Mouse (Mus musculus) adrenal gland, postnatal 4 days (tissue): ENCODE results near the gene Nin. TPM values are rescaled to one million over a fixed set of nuclear protein-coding genes. Genes with fewer than 3 reads are reported as not detected.
"Not testable (repeated sequence)": the region's sequence is repeated elsewhere in the genome, so short reads cannot be mapped to it uniquely, and the experiment has no call there.

Experiments
- DNase-seq, 2 experiments: peaks; one replicate each; pipeline ENCODE4 v3.0.0; 2021 to 2022; ENCODE audit warnings: low spot score in 2 of 2, mixed read lengths in 2 of 2
- long read RNA-seq, 2 experiments: library from polyadenylated mRNA; stranded (forward); transcript quantifications; one replicate each; pipeline ENCODE4 v2.0.0; 2021
- total RNA-seq, 2 experiments: library from RNA; stranded (reverse); gene quantifications; 2 replicates each; pipeline ENCODE4 v1.2.3; 2021

Nin gene
- 10 to 100 TPM; 44.6 to 45.0 TPM for total RNA-seq
- long read RNA-seq, experiment 1, partial matches to known transcripts, result 0 of 1 reads
- long read RNA-seq, experiment 1, other reads (novel, unspliced or antisense), result 1 of 1 reads
- long read RNA-seq, experiment 2, partial matches to known transcripts, result 2 of 7 reads
- long read RNA-seq, experiment 2, other reads (novel, unspliced or antisense), result 5 of 7 reads

DNA sequence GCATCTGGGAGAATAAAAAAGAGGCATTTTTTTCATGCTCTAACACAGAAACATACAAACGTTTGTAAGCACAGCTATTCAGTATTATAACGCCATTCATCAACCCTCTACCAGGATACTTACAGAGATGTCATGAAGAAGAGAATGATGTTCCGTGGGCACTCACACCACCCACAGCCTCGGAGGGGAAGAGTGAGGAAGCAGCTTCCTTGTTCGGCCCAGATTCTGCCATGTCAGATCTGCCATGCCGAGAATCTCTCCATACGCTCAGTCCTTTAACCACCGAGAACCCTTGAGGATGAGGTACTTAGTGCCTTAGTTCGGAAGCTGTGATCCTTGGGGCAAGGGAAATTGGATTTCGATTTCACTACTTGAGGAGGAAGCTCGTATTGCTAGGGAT lies at the start of gene Nin:
Gene Nin, minus strand, starts transcription at position 367 of the 400 bp plus-strand sequence.
- no peak for DNase-seq

DNA sequence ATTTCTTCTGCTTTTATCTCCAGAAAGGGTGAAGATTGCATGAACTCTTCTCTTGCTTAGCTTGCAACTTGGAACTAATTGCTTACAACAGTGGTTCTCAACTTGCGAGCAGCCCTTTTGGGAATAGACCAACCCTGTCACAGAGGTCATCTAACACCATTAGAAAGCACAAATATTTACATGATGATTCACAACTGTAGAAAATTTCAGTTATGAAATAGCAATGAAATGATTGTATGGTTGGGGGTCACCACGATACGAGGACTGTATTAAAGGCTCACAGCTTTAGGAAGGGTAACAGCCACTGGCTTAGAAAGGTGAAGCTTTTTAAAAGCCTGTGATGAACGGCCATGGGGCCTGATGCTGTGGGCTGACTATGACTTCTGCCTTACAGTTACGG lies 47.5 kb upstream of the Nin start:
- DNase-seq, result no peak

DNA sequence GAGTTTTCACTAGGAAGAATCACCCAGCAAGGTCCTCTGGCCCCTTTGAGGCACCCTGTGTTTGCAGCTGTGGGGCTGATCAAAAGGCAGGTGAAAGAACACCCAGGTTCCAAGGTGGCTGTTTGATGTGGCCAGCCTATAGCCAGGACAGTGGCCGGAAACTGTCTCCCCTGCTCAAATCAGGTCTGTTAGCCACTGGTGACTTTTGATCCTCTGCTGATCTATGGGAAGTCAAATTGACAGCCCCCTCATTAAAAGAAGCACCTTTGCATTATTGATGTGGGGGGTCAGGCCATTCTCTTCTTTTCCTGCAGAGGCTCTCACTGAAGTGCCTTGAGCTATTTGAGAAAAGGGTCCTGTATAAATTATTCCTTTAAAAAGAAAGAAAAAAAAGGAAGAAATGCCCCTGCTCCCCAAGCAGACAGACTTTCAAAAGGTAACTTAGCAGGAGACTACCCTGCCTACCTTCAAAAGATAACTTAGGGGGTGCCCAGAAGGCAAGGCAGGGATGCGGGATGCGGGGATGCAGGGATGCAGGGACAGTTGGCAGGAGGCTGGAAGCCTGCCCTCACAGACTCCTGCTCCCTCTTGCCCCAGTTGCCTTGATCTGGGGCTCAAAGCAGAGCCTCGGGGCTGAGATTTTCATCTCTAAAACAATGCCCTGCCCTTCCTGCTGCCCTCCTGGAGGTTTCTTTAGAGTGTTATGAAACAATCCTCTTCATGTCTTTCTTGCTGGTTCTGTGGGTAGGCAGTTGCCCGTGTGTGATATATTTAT lies 44.0 kb upstream of the Nin start:
- DNase-seq, result no peak

DNA sequence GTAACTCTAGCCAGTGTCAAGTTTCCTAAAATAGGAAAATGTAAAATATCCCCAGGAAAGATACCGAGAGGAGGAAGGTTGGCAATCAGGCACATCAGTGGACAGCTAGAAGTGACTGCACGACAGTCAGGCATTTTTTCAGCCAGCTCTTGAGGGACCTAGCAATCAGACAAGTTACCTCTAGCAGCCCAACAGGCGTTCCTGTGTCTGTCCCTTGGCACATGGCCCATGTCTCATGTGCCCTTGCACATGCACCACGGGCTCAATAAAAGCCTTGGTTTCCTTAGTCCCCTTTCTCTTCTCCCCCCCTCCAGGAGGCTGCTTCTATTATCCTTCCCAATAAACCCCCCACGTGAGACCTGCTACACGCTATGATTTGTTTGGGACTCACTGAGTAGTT lies 42.7 kb upstream of the Nin start:
- DNase-seq, result no peak

DNA sequence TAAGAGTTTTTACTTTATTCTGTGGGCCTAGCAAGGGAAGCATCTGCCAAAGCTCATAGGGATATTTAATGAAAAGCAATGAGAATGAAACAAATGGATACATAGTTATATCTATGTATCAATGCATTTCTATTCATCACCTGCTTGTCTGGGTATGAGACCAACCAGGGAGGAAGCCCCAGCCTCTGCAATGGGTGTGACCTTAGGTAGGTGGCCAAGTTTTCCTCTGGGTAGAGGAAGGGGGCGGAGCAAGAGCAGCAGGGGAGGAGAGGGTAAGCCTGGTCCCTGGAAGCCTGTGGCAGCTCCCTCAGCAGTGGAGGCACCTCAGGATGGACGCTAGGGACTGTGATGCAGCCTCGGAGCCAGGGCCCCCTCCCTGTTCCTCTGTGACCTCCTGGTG lies 40.3 kb upstream of the Nin start, which contains the start of gene Abhd12b:
Gene Abhd12b, plus strand, starts transcription at position 301 of the 400 bp plus-strand sequence.
- no peak for DNase-seq

DNA sequence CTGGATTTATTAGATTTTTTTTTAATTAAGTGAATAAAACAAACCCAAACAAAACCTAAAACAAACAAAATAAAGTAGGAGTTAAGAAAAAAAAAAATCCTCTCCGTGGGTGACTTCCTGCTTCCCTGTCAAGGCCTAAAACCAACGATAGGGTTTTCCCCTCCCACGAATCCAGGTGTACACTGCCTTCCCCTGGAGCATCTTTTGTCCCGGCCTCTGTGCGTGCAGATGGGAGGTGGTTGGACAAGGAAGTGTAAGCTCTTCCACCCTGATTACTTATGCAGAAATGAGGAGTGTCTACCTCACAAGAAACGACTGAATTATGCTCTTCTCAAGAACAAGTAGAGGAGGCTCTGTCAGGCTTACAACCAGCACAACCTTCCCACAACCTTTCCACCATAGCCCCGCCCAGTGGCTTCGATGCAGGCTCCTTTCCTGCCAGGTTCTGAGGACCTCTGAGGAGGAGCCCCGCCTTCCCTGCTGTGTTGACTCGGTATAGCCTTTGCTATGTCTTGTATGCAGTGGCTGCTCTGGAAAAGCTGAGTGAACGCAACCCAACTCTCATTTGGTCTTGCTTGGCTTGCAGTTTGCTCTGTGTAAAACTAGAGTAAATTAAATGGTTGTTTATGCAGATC lies 35.2 kb upstream of the Nin start:
- DNase-seq, result no peak

DNA sequence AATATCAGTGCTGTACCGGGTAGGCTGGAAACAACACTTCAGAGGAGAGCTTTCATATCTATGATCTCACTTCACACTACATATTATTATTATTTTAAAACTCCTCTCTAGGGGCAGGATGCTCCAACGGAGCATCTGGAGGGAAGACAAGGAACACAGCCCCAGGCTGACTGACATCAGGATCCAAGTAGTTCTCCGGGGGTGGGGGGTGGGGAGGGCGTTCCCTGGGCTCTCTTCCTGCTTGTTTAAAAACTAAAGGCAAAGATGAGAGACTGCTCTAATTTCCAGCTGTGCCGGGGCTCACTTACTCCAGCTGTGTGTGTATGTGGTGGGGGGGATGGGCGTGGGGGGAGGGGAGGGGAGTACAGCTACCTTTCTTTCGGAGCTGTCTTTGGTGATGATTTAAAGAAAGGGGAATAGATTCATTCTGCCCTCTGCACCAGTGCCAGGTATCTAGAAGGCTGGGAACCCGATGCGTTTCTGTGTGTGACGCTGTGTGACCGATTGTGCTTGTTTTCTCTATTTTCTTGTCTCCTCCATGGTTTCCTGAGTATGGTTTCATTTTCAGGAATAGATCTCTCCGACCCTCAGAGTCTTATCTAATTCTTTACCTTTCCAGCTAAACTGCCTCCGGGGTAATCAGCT lies 34.6 kb upstream of the Nin start:
- no peak for DNase-seq

DNA sequence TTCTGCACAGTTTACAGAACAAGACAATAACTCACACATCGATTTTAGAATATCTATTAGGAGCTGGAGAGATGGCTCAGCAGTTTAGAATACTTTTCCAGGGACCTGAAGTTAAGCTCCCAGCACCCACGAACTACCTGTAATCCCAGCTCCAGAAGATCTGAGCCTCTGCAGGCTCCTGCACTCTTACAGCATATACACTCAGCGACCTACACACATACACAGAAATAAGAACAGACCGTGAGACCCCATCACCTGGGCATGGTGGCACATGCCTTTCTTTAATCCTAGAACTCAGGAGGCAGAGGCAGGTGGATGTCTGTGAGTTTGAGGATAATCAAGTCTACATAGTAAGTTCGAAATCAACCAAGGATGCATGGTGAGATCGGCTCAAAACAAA lies 32.1 kb upstream of the Nin start:
- no peak for DNase-seq

DNA sequence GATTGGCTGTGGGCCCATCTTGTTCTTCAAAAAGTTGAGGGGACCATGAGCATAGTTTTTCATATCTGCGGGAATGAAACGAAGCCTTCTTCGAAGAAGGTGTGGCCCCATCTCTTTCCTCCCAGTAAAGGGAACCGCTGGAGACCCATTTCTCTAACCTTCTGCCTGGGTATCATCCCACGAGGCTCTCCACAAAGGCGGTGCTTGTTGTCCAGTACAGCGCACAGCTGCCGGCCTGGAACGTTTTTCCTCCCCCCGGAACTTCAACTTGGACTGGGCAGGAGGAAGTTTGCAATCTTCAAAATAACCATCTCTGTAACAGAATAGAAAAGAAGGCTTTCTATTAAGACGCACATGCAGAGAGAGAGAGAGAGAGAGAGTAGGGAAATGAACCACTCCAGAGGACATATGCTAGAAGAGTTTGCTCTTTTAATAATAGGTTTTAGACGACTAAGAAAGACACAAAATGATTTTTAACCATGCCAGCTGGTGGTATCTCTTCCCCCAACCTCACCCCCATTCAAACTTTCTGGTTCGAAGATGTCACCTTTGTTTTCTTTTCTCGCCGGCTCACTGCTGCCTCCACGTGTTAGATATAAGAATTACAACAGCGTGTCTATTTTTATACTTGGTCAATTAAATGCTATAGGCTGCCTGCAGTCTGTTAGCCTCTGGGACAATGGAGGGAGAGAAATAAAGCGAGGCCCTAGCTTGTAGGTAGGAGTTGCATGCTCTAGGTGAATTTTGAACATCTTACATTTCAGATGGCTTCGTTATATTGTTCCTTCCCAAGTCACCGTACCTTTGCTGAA lies 31.3 kb upstream of the Nin start:
- DNase-seq, result no peak

DNA sequence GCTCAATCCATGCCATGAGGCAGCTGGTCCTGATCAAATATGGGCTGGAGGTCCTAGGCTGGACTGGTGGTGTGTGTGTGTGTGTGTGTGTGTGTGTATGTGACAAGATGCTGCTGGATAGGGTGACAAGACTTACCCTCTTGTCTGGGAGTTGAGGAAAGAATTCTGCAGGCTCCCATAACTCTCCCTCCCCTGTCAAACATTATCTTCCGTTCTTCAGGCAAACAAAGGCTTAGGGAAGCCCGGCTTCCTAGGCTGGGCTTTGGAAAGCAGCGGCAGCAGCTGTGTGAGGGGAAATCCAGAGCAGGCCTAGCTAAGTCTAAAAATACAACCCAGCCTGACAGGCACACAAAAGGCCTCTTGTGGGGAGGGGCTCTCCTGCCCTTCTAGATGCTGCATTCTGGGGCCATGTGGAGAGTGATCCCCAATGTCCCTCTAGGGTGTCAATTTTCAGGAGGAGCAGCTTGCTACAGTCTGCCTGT lies 30.6 kb upstream of the Nin start:
- not testable (repeated sequence) for DNase-seq

DNA sequence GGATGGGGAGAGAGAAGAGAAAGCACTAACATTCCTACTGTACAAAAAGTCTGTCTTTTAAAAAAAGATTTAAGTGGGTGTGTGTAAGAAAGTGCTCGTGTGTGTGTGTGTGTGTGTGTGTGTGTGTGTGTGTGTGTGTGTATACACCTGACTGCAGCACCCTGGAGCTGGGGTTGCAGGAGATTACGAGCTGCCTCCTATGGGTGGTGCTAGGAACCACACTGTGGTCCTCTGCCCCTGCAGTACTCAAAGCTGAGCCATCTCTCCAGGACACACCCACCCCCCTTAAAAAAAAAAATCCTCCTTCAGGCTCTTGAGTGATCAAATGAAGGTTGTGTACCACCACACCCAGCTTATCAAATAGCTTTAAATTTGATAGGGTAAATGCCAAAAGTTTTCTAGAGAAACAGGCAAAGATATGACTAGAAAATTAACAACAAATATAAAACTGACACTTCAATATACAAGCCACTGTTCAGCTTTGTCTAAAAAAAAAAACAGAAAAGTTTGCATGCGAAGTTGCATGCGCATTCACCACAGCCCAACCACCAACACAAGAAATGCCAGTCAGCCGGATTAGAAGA lies 27.6 kb upstream of the Nin start:
- DNase-seq, result no peak

DNA sequence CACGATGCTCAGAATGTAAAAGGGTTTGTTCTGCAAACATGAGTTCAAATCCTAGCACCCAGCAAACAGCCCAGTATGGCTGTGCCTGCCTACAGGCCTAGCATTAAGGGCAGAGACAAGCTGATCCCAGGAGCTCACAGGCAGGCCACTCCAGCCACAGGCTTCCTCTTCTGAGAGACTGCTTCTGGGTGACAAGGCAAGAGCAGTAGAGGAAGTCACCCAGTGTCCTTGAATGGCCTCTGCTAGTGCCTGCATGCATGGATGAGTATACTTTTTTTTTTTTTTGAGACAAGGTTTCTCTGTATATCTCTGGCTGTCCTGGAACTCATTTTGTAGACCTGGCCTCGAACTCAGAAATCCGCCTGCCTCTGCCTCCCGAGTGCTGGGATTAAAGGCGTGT lies 27.0 kb upstream of the Nin start:
- no peak for DNase-seq

DNA sequence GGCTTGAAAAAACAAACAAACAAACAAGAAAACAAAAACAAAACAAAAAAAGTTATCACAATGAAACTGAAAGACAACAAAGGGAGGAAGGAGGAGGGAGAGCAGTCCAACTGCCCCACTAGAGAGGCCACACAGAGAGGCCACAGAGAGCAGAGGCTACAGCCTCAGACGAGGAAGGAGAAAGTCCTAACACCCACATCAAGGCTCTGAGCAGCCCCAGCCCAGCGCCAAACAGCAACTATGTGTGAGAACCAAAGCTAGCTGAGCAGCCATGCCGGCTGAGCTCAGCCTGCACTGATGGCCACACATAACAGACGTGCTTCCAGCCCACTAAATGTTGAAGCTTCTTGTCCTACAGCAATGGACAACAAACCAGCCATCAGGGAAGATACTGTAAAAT lies 26.4 kb upstream of the Nin start:
- no peak for DNase-seq

DNA sequence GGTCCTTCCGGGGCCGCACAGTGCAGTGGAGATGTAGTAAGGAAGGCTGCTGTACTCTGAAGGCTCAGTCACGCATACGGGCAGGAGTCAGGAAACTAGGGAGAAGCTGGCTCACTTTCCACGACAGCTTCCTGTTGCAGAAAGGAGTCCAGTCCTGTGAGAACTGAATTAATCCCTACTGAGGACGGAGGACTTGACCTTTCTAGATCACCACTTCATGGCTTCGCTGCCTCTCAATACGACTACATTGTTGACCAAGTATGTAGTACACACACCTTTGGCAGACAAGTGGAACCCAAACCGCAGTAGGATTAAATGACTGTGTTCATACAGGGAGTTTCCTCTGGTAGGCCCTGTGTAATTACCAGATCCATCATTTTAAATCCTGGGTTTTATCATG lies 24.1 kb upstream of the Nin start:
- no peak for DNase-seq

DNA sequence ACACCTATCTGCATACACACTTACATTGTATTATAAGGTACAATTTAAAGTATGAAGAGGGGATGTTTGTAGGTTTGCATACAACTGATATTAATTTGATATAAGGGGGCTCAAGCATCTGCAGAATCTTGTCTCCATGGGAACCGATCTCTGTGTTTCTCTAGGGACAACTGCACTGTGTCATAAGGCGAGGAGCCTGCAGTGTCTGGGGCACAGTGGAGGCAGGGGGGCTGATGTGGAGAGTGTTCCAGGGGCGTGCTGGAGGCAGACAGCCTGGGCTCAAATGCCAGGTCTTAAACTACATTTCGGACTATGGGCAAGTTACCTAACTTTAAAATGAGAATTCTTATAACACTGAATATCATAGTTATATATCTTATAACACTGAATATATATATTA lies 23.6 kb upstream of the Nin start:
- DNase-seq, result no peak

DNA sequence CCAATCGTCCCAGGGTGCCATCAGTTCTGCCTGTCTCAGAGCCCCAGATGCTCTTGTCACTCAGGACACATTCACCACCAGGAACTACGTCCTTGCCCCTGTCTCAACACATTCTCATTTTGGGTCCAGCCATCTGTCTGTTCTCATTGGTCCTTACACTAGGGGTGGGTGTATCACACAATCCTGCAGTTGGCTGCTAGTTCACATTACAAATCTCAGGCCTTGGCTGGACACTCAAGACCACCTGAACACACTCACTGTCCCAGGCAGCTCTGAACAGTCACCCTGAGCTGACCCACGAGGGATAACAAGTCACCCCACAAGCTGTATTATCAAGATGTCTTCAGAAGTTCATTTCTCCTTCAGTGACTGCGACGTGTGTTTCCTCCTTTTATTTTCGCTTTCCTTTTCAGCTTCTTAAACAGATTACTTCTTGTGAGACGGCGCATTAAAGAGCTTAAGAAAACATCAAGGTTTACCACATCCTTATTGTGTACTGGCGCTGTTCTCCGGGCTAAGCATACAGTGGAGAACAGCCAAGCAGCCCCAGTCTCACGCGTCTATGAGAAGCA lies 22.8 kb upstream of the Nin start:
- no peak for DNase-seq

DNA sequence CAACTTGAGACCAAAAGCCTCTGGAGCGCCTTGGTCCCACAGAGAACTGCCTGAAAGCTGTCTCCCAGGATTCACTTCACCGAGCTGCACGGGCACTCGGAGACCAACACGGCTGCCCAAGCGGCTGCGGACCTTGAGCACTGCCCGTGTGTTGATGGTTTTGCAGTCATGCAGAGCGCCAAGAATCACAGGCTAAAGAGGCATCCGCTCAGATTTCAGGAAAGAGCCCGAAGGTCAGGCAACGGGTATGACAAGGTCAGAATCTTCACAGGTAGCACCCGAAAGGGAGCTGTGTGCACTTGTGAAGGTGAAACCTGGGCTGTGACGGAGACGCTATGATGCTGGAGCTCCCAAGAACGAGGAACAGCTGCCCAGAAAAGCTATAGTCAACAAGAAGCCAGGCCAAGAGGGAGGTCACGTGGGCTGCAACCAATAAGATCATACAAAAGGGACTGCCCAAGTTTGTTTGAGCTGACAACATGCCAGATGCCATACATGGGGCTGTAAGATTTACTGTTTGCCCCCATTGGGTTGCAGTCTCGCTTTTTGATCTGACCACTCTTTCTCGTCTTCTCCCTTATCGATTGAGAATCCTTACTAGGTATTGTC lies 21.2 kb upstream of the Nin start:
- DNase-seq, result no peak

DNA sequence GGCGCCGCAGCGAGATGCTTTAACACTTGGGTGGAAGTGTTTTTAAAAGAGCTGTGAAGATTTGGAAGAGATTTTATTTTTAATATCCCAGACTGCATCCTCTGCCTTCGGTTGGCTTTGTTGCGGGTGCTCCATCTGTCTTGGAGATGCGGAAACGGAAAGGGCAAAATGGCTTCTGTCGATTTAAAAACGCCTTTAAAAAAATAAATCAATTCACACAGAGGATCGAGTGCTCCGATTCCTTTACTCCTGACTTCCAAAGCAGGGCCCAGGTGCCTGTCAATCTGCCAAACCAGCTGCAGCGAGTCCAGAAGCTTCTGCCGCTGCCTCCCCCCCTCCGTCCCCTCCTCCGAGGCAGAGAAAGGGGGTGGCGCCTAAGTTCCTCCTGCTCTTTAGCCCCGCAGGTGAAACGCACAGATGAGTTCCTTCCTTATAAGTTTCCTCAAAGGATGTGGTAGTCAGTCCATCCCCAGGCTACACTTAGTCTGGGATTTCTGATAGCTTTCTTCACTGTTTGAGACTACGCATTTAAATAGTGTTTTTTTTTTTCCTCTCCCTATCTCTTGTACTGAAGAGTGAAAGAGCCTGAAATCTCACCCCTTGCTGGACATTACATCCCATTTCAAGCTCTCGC lies 17.6 kb upstream of the Nin start:
- DNase-seq, result no peak

DNA sequence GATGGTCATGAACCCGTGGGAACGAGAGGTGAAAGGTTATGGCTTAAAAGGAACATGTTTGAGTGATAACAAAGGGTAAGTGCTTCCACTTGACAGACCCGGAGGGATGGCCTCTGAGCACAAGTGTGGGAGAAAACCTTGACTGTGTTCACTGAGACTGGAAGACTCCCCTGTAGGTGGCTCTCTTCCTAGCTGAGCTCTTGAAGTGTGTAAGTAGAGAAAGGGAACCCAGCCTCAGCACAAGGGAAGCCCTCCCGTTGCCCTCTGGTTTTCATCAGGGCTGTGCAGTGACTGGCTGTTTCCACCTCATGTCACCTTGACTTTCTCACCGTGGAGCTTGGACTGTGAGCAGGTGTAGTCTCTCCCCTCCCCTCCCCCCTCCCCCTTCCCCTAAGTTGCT lies 15.6 kb upstream of the Nin start:
- no peak for DNase-seq
